Mouse (Mus musculus) gastrocnemius, postnatal 10 days (tissue): ENCODE results near the gene Unc45a. TPM values are rescaled to one million over a fixed set of nuclear protein-coding genes. Genes with fewer than 3 reads are reported as not detected.

ENCODE experiments used
- DNase-seq: peaks from one replicate; pipeline ENCODE4 v3.0.0; 2021; ENCODE audit warnings: mixed read lengths
- long read RNA-seq, 2 experiments: library from polyadenylated mRNA; stranded (forward); transcript quantifications; one replicate each; pipeline ENCODE4 v2.0.0; 2021
- total RNA-seq, 2 experiments: library from RNA; stranded (reverse); gene quantifications; 2 replicates each; pipeline ENCODE4 v1.2.3; 2021

Unc45a gene
- total RNA-seq = 10 to 100 TPM; 11.8 to 16.4 TPM
- long read RNA-seq, experiment 1, transcript Unc45a-201 (20 exons, 3,260 nt) = major isoform, 12 of 33 reads
- long read RNA-seq, experiment 1, partial matches to known transcripts = 5 of 33 reads
- long read RNA-seq, experiment 1, other reads (novel, unspliced or antisense) = 16 of 33 reads
- long read RNA-seq, experiment 2, transcript Unc45a-201 (20 exons, 3,260 nt) = major isoform, 12 of 33 reads
- long read RNA-seq, experiment 2, partial matches to known transcripts = 6 of 33 reads
- long read RNA-seq, experiment 2, other reads (novel, unspliced or antisense) = 15 of 33 reads

DNA sequence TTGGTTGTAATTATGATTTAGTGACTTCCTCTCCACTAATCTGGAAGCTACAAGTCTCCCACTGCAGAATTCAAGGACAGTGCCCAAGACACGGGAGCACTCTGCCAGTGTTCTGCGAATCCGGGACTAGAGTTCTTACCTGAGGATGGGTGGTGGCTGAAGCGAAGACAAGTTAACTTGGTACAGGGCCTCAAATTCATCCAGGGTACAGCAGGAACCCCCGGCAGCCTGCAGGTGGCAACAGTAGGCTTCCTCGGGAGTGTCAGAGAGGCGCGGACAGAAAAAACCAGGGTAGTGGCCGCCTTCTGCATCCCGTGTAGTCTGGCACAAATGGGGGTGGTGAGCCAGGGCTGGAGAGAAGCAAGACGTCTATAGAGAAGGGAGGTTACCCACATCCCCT, at the start of gene Unc45a:
Gene Unc45a (minus strand): TSS at position 213 of the 400 bp plus-strand sequence.
- peak; percentile 51 for DNase-seq

- DNase-seq = peak; percentile 61
Measured at GRCm38 (mm10) chr7:80387633-80388543, 47.1 kb upstream of the Unc45a start, which contains the start of gene Fes. Gene Fes, minus strand, starts transcription at chr7:80387946.

DNA sequence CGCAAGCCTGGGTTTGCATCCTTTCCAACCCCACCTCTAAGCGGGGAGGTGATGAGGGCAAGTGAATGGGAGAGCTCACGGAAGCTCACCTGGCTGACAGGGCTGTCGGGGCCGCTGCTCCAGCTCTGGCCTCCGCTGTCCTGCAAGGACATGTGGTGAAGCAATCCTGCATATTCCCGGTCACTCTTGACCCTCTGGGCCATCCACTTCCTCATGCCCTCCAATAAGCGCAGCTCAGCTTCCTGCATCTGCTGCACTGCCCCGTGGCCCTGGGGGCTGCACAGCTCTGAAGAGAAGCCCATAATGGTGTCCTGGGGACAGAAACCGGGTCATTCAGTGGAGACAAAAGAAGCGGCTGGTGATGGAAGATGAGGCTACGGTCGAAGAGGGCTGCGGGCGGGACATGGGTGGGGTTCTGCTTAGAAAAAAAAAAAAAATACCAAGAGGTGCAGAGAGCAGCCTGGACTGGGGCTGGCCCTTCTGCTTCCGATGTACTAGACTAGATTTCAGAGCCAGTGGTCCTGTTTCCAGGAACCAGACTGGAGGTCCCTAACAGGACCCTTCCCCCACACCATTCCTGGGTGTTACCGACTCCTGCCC, 46.3 kb upstream of the Unc45a start:
- no peak for DNase-seq

DNA sequence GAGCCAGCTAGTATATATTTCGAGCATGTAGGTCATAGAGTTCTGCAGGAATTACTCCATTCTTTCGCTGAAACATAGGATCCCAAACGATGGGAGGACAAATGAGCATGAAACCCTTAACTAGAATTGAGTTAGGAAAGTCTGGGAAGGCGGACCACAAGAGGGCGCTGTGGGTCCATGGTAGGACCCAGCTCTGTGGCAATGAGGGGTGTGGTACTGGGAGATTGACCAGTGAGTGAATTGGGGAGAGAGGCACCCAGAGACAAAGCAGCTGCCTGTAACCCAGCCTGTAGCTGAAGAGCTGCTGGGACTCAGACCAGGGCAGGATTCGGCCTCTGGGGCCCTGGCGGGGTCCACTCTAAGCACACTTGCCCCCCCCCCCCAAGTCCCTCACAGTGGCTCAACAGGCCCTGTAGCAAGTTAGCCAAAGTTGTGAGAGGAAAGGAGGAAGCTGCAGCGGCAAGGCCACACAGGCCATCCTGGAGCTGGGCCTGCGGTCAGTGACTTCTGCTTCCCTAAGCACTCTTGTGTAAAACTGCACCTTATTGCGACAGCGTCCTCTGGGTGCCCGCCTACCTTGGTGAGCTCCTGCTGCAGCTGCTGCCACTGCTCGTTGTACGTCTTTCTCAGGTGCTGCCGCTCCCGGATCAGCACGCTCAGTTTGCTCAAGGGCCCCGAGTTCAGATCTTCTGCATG, 45.6 kb upstream of the Unc45a start:
- peak; percentile 97 for DNase-seq

DNA sequence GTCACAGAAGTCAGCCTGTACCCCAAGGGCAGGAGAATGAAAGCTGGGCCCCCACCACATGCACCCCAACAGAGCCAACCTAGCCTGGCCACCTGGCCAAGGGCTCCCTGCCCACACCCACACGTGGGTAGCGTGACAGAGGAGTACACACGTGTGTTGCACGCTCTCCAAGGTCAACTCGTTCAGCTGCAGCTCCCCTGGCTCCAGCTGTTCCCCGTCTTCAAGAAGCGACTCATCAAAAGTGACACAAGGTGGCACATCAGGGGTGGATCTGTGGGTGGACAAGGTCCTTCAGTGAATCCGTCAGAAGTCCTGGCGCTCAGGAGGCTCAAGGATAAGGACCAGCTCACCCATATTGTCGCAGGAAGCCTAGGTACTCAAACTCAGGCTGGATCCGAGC, 42.1 kb upstream of the Unc45a start:
- DNase-seq = no peak

DNA sequence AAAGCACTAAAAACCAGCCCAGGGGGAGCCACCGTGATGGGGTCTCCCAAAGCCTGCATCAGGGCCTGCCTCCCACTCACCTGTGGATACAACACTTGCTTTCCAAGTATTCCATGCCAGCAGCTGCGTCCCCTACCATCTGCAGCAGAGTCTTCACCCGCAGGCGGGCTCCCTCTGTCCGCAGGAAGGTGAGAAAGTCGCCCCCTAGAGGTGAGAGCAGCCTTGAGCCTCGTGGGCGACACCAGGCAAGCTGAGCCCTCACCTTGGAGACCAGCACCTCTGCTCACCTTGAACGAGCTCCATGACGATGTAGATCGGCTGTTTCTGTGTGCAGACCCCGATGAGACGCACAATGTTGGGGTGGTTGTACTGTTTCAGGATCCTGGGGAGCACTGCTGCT, 38.7 kb upstream of the Unc45a start:
- DNase-seq = no peak

GRCm38 (mm10) chr7:80377471-80377870, 36.7 kb upstream of the Unc45a start:
- peak; percentile 66 for DNase-seq

DNA sequence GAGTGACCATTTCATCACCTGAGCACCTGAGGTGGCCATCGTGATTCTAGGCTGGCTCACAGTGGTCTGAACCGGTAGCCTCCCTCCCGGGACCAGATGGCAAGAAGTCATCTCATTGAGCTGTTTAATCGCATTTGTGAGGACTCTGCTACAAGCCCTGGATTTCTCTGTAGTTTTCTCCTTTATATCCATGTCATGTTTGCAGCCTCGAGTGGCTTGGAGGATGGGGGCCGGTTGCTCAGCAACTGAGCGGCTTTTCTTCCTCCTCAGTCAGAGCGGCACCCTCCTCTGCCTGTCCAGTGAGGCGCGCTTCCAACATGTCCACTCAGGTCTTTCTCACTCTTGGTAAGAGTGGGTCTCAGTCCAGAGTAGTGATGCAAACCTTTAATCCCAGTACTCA, 35.4 kb upstream of the Unc45a start:
- DNase-seq = no peak

GRCm38 (mm10) chr7:80375376-80376039, 34.7 kb upstream of the Unc45a start:
- DNase-seq = no peak

- DNase-seq = no peak
Measured at GRCm38 (mm10) chr7:80374733-80375132, 33.9 kb upstream of the Unc45a start.

- DNase-seq = no peak
Measured at GRCm38 (mm10) chr7:80374280-80374679, 33.5 kb upstream of the Unc45a start.

GRCm38 (mm10) chr7:80373850-80374249, 33.0 kb upstream of the Unc45a start:
- DNase-seq = no peak

DNA sequence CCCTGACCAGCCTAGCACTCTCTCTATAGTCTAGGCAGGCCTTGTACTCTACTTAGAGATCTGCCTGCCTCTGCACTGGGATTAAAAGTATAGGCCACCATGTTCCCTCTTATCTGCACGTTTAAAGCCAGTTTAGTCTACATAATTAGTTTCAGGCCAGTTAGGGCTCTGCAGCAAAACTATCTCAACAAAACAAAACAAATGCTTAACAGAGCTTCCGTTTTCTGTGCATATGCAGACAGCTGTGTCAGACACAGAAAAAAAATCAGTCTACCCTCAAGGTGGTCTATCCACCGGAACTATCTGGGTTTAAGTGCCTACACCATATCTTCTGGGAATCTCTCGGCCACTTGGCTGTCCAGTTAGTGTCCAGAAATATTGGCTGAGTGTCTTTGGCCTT, 32.5 kb upstream of the Unc45a start:
- no peak for DNase-seq

- no peak for DNase-seq
Measured at GRCm38 (mm10) chr7:80372667-80373066, 31.9 kb upstream of the Unc45a start.

- DNase-seq = no peak
Measured at GRCm38 (mm10) chr7:80372166-80372565, 31.4 kb upstream of the Unc45a start.

DNA sequence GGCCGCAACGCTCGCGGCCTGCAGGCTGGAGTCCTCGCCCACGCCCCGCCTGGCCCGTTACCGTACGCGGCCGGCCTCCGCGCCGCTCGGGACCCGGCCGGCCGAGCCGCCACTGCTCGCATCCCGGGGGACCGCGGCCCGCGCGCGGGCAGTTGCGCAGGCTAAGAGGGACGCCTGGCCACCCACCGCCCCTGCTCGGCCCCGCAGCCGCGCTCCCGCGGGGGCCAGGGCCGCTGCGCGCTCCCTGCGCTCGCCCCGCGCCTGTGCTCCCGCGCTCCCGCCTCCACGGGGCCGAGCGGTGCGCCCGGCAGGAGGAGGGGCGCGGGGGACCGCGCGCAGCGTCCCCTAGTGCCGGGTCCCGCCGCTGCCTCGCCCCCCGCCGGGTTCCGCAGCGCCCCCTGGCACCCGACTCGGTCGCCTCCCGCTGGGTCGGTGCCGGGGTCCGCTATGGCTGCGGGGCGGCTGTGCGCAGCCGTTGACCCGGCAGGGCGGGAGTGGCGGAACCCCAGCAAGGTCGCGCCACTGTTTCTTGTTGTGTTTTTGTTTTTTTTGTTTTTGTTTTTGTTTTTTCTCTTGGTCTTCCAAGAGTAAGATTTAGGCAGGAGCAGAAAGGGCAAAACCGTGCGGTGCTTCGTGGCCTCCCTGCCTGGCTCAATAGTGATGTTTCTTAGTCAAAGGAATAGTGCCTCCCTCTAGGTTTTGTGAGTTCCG, 30.4 kb upstream of the Unc45a start, which contains the start of gene Man2a2:
Gene Man2a2 (minus strand): TSS at position 335 of the 711 bp plus-strand sequence.
- DNase-seq = peak; percentile 88

DNA sequence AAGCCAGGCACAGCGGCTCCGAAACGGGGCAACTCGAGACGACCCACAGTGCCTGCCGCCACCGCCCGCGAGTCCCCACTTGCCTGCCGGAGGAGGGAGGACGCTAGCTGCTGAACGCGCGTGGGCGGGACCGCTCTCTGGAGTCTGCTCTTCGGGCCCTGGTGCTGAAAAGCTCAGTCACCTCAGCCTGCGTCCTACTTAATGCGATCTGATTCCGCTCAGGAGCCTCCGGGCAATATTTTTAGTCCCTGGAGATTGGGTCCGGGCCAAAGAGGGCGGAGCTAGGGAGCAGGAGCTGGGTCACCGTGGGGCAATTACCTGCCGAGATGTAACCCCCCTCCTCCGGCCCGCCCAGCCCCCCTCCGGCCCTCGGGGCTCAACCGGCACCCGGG, 29.8 kb upstream of the Unc45a start:
- DNase-seq = peak; percentile 87

DNA sequence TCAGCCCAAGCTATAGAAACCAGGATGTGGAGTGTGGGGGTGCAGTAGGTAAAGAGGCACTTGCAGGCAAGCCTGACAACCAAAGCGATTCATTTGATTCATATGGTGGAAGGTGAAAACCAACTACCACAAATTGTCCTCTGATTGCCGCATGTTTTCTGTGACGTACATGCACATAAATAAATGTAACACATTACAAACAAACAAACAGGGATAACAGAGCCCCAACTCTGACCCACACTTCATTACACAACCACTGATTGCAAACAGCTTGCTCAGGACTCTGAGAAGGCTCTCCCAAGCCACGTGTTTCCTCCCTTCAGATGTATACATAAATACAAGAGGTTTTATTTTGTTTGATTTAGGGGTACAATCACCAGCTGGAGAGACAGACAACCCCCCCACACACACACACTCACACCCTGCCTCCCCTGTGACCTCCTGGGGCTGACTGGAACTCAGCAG, 29.2 kb upstream of the Unc45a start:
- DNase-seq = no peak

- no peak for DNase-seq
Measured at GRCm38 (mm10) chr7:80369461-80369860, 28.7 kb upstream of the Unc45a start.

DNA sequence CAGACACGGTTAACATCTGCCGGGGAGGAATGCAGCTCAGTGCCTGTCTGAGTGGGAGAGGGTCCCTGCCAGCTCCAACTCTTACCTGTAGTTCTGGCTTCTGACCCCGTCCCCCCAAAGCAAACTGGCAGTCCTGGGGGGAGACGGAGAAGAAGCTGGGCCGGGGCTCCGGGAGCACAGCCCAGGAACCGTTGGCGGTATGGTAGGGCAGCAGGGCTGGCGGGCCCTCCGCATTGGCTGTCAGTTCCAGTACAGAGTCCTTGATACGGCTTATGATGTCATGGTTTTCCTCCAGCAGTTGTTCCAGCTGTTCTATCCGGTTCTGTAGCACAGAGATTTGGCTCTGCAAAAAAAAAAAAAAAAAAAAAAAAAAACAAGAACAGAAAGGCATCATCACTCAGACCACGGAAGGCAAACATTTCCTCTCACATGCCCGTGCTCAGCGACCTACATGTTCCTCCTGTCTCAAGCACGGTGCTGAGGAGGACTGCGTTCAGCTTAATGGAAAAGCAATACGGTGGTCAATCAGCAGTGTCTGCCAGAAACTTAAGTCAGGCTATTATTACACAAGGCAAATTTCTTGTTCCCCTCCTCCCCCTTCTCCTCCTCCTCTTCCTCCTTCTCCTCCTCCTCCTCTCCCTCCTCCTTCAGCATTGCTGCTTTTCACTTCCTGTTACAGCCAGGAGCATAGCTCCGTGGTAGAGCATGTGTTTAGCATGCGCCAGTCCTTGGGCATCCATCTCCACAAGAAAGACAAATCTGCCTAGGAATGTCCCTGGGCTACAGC, 28.0 kb upstream of the Unc45a start:
- no peak for DNase-seq
